Mouse (Mus musculus) CD4-positive, CD25-positive, alpha-beta regulatory T cell, adult 2 months (primary cell): ENCODE data around the gene Bcat1.

Source experiments
- DNase-seq: peaks from one replicate; pipeline ENCODE4 v3.0.0-alpha.2; 2012; ENCODE audit warnings: low read depth, low spot score

Bcat1 gene

DNA sequence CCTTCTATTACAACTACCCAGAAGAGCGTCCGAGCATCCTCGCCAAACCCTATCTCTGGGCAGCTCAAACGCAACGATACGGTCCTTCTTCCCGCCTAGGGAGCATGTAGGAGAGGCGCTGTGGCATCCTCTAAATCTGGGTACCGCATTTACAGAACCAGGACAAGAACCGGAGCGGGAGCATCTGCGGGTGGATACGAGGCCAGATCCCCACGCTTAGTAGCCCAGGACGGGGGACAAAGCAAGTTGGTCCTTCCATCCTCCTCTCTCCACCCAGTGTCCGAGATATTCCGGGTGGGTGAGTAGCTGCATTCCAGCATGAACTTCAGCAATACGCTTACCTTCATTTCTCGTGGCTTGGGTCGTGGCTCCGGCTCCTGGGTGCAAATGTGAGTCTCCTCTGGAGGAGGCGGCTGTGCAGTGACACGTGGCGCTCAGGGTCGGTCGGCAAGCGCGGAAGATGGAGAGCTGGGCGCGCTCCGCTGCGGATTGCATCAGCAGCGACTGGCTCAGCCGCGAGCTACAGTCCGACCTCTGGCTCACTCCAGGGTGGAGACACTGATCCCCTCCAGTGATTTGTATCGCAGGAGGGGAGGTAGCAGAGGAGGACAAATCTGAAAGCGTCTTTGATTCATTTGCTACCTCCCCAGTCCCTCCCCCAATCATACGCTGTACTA lies at the start of gene Bcat1:
Bcat1 (minus strand) TSS at position 637 of the 677 bp plus-strand sequence.
- peak; percentile 64 for DNase-seq

DNA sequence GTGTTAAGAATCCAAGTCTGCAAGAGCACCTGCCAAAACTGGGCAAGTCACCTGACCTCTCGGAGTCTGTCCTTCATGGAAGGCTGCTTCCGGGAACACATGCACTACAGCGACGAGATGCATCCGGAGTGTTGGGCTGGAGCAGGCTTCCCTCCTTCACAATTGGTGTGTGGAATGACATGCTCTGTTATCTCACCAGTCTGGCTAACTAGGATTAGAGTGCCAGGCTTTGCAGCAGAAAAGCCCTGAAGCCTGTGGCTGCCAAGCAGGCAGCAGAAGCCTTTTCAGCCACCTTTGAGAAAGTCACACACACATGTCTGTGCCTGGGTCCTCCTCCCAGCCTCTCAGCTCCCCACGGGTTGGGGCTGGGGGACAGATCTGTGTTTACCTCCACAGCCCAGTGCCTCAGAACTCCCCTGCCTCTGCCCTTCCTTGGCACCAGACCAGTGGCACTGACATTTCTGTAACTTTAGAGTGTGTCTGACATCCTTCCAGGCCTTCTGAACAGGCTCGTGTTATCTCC lies 49.7 kb upstream of the Bcat1 start:
- DNase-seq = peak; percentile 23

DNA sequence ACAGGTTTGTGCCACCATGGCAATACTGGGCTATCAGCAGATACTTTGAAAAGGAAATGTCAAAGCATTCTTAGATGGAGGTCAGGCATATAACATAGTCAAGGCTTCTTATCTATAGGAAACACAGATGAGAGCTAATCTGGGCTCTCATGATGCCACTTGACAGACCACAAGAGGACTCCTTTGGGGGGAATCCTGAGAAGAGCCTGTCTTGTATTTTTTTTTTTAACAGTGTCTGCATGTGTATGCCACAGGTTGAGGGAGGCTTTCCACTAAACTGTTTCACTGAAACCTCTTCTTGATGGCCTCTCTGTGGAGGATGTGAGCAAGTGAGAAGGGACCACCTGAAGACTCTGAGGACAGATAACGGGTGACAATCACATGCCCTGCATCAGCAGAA lies 48.6 kb upstream of the Bcat1 start:
- no peak for DNase-seq

DNA sequence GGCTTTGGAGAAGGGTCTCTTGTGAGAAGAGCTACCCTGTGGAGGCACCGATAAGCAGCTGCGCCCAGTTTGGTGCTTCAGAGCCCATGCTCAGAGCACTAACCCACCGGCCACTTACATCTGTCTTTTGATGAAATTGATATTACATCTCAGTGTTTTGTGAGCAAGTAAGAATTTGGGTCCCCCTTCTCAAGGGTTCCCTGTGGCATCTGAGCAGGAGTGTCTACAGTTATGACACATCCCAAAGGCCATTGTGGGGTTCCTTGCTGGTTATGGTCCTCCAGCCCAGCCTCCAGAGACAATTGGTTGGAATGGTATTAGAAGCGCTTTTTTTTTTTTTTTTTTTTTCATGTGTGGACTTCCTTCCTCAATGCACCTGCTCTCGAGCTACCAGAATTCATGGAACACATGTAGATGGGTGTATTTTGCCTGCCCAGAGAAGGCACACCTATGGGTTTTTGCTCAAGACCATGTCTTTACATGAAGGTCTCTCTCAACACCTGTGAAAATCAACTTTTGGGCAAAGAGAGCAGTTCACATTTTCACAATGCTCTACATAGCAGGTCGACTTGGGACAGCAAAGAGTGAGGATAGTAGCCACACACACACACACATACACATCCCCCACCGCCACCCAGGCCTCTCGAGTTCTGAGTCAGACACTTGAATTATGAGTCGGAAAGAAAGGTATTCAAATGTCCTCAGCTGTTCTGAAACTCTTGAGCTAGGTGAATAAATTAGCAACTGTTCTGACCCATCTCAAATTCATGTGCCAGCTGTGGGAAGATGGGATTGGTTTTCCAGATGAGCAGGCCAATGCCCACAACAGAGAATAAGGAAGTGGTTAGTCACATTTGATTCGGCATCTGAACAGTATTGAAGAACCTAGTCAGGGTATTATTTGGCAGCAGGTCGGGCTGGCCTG lies 47.4 kb upstream of the Bcat1 start:
- DNase-seq = peak; percentile 64

DNA sequence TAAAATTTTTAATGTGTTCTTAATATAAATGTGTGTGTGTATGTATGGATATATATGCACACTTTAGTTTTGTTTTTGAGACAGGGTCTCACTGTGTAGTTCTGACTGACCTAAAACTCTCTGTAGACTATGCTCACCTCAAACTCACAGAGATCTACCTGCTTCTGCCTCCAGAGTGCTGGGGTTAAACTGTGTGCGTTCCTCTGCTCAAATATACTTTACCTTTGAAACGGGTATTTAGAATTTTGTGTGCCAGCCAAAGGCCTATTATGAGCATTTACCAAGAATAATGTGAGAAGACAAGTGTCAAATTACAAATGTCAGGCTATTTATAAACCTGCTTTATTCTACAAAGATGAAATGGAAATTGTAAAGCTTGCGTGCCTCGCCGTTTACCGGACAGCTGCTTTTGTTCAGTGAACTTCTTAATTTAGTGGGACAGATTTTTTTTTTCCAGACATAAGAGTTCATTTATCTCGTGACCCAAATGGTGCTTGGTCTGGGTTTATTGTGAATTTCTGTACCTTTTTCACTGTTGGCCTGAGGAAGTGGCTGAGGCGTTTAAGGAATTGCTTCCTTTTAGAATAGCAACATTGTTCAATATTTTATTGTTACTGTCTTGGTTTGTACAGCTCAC lies 46.6 kb upstream of the Bcat1 start:
- DNase-seq = peak; percentile 37

DNA sequence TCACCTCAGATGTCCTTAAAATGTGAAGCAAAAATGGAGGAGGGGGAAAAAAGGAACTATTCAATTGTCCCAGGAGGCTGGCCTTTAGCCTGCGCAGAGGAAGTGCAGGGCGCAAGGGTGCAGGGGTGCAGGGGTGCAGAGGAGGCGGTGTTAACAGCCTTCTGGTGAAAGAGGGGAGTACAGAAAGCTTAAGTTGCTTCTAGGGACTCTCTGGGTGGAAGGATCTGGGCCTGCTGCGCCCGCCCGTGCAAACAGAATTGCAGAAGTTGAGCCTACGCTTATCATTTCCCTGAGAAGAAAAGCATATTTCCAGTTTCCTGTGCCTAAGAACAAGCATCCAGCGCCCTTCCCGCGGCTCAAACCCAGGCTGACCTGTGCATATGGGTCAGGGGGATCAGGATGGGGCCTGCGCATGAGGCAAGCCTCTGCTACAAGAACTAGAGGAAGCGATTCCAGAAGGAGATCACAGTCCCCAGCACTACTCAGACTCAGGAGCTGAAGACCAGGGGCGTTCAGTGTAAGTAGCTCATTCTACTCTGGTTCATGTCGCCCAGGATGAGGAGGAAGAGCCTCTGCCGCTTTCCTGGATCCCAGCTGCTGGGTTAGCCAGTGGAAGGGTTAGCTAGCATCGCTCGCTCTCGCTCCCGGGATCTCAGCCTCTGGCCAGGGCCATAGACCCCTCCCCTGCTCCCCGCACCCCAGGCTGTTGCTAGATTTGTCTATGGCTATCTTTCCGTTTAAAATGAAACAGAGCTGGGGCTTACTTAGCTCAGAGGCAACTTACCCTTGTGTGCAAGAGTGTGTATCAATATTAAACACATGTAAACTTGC lies 45.8 kb upstream of the Bcat1 start:
- peak; percentile 74 for DNase-seq

DNA sequence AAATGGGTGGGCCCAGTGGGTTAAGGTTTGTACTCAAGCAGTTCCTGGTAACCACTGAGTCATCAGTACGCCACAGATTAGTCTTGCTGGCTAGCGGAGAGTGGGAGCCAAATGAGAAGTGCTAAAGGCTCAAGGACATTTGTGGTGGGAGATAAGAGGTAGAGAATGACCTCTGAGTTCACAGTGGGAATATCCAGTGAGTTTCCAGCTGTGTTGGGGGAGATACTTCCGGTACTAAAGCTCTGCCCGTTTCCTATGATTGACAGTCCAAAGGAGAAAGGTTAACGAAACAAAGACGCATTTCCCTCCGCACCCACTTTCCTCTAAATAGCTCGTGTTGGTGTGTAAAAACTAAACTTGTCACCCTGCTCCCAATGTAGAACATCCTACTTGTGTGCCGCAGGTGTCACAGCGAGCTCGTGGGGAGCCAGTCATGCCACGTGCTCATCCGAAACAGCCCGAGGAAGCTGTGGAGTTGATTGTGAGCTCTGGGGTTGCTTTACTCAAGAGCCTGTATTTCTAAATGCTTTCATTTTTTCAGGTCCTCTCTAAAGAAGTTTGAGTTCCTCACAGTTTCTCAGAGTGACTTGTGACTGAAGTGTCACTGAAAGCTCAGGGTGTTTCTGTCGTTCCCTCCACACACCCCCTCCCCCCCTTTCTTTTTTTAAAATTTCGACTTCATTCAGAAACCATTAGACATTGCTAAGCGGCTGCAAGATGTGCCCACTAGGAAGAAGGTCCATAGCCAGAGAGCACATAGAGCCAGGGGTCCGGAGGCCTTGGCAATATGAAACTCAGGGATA lies 45.0 kb upstream of the Bcat1 start:
- peak; percentile 79 for DNase-seq

DNA sequence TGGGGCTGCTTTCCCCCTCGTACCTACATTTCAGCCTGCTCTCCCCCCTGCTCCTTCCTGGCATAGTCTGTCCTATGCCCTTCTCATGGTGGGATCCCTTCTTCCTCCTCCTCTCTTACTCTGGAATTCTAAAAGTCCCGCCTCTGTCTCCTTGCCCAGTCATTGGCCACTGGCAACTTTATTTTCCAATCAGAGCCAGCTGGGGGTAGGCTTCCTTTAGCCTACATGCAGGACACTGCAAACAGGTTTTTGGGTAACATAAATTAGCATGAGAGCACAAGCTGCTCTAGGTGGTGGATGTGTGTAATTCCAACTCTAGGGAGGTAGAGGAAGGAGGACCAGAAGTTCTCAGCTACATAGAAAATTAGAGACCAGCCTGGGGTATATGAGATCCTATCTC lies 44.1 kb upstream of the Bcat1 start:
- no peak for DNase-seq

DNA sequence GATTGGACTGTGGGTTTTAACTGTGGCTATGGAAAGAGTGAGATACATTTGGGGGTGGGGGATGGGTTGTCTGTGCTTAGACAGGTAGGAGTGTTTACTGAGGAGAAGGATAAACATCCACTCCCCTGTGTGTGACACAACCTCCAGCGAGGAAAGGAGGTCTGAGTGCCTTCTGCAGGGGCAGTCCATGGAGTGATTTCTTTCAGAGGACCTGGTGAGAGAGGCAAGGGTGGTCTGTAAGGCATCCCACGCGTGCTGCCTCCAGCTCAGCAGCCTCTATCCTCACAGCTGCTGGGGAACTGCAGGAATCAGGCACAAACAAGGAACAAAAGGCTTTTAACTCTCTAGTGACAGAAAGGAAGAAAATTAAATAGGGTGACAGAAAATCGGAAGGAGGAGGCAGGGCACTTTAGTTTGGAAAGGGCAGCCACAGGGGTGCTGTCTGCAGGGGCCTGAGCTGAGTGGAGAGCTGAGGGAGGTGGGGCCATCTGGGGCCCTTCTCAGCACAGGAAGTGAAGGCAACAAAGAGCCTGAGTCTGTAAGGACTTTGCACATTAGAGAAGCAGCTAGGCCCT lies 40.2 kb upstream of the Bcat1 start:
- DNase-seq = peak; percentile 50

DNA sequence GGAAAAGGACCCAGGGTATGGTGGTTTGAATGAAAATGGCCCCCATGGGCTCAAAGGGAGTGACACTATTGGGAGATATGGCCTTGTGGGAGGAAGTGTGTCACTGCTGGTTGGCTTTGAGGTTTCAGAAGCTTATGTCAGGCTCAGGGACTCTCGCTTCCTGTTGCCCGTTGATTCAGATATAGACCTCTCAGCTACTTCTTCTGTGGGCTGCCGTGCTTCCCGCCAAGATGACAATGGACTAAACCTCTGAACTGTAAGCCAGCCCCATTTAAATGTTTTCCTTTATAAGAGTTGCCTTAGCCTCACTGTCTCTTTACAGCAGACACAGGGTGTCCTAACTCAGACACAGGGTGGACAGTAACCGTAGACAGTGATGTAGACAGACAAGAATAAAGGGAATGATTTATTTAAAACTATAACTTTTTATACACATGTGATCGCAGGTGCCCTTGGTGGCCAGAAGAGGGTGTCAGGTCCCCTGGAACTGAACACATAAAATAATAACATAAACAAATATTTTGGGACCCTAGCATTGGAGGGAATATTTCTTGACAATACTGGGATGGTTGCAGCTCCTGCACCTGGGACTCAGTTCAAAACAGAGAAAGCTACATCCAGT lies 39.6 kb upstream of the Bcat1 start, which contains the start of gene Lrmp:
Lrmp (plus strand) TSS at position 178 of the 622 bp plus-strand sequence.
- peak; percentile 77 for DNase-seq

DNA sequence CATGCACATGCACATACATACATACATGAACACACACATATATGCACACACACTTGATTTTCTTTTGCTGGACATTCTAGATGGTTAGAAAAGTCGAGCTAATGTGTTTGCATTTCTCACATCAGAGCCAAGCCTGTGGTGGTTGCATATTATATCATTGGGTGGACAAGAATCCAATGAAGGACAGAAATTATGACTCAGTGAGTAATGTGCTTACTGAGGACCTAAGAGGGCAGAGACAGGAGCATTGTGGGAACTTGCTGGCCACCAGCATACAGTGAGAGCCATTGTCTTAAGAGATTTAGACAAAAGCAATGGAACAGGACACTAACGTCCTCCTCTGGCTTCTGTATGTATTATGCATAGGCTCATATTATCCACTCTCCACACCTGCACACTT lies 38.6 kb upstream of the Bcat1 start:
- DNase-seq = no peak

DNA sequence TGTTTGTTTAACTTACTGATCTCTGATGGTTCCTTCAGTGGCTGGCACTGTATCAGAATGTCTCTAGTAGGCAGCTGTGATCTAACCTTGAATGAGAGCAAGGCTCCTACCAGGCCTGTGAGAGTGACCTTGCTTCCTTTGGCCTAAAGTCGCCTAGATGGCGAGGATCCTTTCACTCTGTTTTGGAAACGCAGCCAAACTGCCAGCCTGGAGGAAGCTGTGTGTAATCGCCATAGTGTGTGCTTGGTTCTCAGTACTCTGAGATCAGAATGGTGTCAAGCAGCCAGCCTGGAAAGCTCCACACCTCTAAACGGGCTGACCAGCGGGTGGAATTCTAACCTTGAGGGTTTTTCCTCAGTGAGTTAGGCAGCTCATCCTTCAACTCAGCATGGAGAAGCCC lies 36.9 kb upstream of the Bcat1 start:
- DNase-seq = no peak

DNA sequence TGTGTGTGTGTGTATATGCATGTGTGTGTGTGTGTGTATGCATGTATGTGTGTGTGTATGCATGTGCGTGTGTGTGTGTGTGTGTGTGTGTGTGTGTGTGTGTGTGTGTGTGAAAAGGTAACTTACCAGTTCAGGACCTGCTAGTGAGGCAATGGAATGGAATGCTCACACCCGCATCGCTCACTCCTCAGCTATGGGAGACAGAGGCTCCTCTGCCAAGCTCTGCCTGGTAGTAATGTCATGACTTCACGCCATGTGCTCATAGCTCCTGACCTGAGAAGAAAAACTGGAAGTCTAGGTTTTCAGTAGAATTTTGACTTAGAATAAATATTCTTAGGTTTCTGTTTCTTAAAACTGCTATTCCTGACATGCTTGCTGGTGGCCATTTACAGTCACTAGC lies 34.8 kb upstream of the Bcat1 start:
- DNase-seq = no peak

DNA sequence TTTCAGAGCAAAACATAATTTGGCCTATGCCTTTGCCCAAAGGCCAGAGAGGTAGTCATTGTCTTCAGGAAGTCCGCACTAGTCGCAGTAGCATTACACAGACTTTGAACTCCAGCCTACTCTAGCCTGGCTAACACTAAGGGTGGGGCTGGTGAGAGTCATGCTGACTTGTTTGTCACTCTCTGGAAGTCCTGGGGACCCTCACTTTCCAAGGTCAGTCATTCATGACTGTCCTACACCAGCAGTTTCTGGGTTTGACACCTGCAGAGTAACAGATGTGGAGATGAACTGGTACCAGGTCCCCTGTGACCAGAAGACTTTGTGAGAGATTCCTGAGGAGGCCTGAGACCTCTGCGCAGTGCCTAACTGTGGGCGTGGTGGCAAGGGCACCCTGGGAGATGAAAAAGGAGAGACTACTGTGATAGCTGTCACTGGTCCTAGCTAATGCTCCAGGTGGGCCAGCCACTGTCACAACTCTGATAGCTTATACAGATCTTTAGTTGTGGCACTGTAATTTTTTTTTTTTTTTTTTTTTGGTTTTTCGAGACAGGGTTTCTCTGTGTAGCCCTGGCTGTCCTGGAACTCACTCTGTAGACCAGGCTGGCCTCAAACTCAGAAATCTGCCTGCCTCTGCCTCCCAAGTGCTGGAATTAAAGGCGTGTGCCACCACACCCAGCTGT lies 30.3 kb upstream of the Bcat1 start:
- DNase-seq = no peak

DNA sequence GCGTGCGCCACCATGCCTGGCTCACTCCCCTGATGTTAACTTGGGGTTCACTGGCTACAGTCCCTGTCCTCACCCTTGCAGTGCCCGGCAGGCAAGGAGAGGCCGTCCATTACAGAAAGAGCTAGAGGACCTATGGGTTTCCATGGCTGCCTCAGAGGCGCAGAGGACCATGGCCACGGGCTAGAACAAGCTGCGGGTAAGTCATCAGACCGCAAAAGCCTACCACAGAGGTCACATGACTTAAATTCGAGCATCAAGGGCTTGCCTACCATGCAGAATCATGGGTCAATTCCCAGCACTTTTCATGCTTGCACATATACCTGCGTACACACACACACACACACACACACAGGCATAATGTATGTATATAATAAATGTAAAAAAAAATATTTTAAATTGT lies 29.5 kb upstream of the Bcat1 start:
- DNase-seq = peak; percentile 44

DNA sequence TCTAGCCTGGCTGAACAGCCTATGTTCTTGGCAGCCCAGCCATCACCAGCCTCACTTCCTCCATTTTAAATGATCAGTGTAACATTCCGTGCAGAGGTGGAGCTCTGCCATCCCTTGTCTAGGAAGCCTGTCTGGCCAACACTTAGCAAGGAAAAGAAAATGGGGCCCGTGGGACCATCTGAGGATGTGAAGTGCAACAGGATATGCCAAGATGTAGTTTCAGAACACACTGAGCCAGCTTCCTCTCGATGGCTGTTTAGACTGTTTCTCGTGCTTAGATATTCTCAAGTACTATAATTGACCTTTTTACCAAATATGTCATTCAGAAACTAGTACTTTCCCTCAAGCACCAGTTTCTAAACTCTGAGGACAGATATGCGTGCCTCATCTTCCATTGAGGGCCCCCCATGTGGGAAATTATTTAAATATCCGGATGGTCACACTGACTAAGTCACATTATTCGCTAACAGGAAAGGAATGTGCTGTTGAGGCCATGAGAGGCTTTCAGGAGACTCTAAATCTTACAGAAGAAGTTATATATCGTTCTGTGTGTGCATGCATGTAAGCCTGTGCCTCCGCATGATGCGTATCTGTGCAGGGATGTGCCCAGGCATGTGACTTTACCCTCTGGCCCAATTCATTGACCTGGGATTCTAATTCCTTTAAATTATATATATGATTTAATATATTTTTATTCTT lies 28.4 kb upstream of the Bcat1 start:
- DNase-seq = peak; percentile 48

DNA sequence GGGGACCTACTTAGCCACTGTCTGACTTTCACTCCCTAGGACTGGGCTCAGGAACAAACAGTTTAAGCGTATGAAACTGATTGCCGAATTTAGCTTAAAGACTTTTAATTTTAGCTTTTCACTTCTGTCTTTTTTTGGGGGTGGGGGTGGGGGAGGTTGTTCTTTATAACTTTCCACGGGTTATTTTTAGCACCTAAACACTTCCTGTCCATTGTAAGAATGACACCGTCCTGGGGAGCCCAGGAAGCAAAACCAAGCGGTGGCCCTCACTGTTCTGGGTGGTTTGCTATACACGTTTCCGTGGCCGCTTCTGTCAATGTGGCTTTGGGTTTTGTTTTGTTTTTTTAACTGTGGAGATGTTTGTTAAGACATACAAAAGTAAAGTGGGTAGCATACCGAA lies 24.9 kb upstream of the Bcat1 start:
- DNase-seq = peak; percentile 57

DNA sequence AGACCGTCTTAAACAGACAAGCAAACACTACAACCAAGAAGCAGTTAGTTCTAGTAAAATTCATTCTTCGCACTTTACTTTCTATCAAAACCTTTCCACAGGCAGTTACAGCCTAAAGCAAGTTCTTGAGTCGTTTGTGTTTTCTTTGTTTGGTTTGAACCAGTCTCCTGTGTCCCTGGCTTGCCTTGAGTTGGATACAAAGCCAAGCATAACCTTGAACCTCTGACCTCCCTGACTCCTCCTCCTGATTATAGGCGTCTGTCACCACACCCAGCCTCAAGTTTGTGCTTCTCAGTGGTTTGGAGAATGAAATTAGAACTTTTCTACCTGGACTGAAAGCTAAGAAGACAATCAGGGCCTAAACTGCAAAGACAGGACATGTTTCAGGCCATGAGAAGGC lies 18.4 kb upstream of the Bcat1 start:
- no peak for DNase-seq
